Mouse (Mus musculus) MEL (cell line): ENCODE measurements around the gene Mkln1. TPM values are rescaled to one million over a fixed set of nuclear protein-coding genes. Genes with fewer than 3 reads are reported as not detected.

ENCODE experiments used
- DNase-seq: peaks from one replicate; pipeline ENCODE4 v3.0.0; 2011; ENCODE audit warnings: low read depth, low spot score
- H3K27ac ChIP-seq: 2 replicates; pipeline ENCODE4 v1.5.1; 2012; ENCODE audit warnings: low read depth, mild to moderate bottlenecking, control low read depth, low read length, moderate library complexity; ENCODE audit not compliant: control insufficient read depth
- H3K27me3 ChIP-seq, 2 experiments: fragments of 150-350 bp in 1 of 2; sonication (generic) in 1 of 2; 2 replicates each; pipeline ENCODE4 v1.6.1; 2012; ENCODE audit warnings: low read length in 2 of 2, mild to moderate bottlenecking in 2 of 2, improper control_type of control experiment in 1 of 2, moderate library complexity in 1 of 2; ENCODE audit not compliant: insufficient read depth in 2 of 2, control insufficient read depth in 1 of 2
- H3K36me3 ChIP-seq, 2 experiments: 2 replicates each; pipeline ENCODE4 v1.6.1; 2012 to 2014; ENCODE audit warnings: low read length in 2 of 2, improper control_type of control experiment in 1 of 2, inconsistent platforms in 1 of 2, mild to moderate bottlenecking in 1 of 2; ENCODE audit not compliant: insufficient read depth in 2 of 2, control insufficient read depth in 1 of 2
- H3K4me1 ChIP-seq, 2 experiments: fragments of 150-350 bp in 1 of 2; sonication (generic) in 1 of 2; 2 replicates each; pipeline ENCODE4 v1.6.1; 2012; ENCODE audit warnings: low read length in 2 of 2, improper control_type of control experiment in 1 of 2, mild to moderate bottlenecking in 1 of 2; ENCODE audit not compliant: insufficient read depth in 2 of 2, control insufficient read depth in 1 of 2
- H3K4me3 ChIP-seq, 2 experiments: fragments of 150-350 bp in 1 of 2; sonication (generic) in 1 of 2; 2 replicates each; pipeline ENCODE4 v1.5.1; 2012; ENCODE audit warnings: low read depth in 2 of 2, low read length in 2 of 2, mild to moderate bottlenecking in 2 of 2, moderate library complexity in 2 of 2, control low read depth in 1 of 2, improper control_type of control experiment in 1 of 2; ENCODE audit not compliant: control insufficient read depth in 1 of 2, insufficient read depth in 1 of 2
- H3K79me2 ChIP-seq: 2 replicates; pipeline ENCODE4 v1.6.1; 2012; ENCODE audit warnings: mild to moderate bottlenecking, low read length, moderate library complexity; ENCODE audit not compliant: control insufficient read depth, poor library complexity, insufficient read depth
- H3K9ac ChIP-seq: 2 replicates; pipeline ENCODE4 v1.6.1; 2012; ENCODE audit warnings: low read depth, mild to moderate bottlenecking, control low read depth, low read length, moderate library complexity; ENCODE audit not compliant: control insufficient read depth, poor library complexity, severe bottlenecking
- H3K9me3 ChIP-seq: fragments of 150-350 bp; sonication (generic); replicated peaks from 2 replicates; pipeline ENCODE4 v1.6.1; 2012; ENCODE audit warnings: mild to moderate bottlenecking, low read length, improper control_type of control experiment, moderate library complexity; ENCODE audit not compliant: insufficient read depth
- BHLHE40 ChIP-seq: IDR thresholded peaks from 2 replicates; pipeline ENCODE4 v1.6.1; 2012; ENCODE audit warnings: low read depth, mild to moderate bottlenecking, inconsistent platforms, low read length, improper control_type of control experiment, borderline replicate concordance
- CHD2 ChIP-seq: IDR thresholded peaks from 2 replicates; pipeline ENCODE4 v1.6.1; 2011; ENCODE audit warnings: low read length, improper control_type of control experiment
- E2F4 ChIP-seq: IDR thresholded peaks from 2 replicates; pipeline ENCODE4 v1.6.1; 2011; ENCODE audit warnings: low read depth, low read length, improper control_type of control experiment, borderline replicate concordance
- EP300 ChIP-seq, 2 experiments: IDR thresholded peaks; 2 replicates each; pipeline ENCODE4 v1.6.1; 2011; ENCODE audit warnings: improper control_type of control experiment in 2 of 2, low read length in 2 of 2, low read depth in 1 of 2, mild to moderate bottlenecking in 1 of 2
- GATA1 ChIP-seq: IDR thresholded peaks from 2 replicates; pipeline ENCODE4 v1.6.1; 2011; ENCODE audit warnings: low read depth, low read length, improper control_type of control experiment
- HCFC1 ChIP-seq: IDR thresholded peaks from 2 replicates; pipeline ENCODE4 v1.6.1; 2012; ENCODE audit warnings: low read depth, mild to moderate bottlenecking, inconsistent platforms, low read length, improper control_type of control experiment, moderate library complexity
- KAT2A ChIP-seq: conservative IDR thresholded peaks from 2 replicates; pipeline ENCODE4 v1.6.1; 2012; ENCODE audit warnings: low read depth, low read length, improper control_type of control experiment, inconsistent platforms
- MAZ ChIP-seq: IDR thresholded peaks from 2 replicates; pipeline ENCODE4 v1.6.1; 2012; ENCODE audit warnings: low read depth, mild to moderate bottlenecking, inconsistent platforms, low read length, improper control_type of control experiment
- MXI1 ChIP-seq: IDR thresholded peaks from 2 replicates; pipeline ENCODE4 v1.6.1; 2011; ENCODE audit warnings: mild to moderate bottlenecking, low read depth, low read length, improper control_type of control experiment
- MYB ChIP-seq: IDR thresholded peaks from 2 replicates; pipeline ENCODE4 v1.6.1; 2011; ENCODE audit warnings: mild to moderate bottlenecking, low read depth, low read length, improper control_type of control experiment
- NELFE ChIP-seq: IDR thresholded peaks from 2 replicates; pipeline ENCODE4 v1.6.1; 2011; ENCODE audit warnings: low read depth, low read length, improper control_type of control experiment
- POLR2AphosphoS2 ChIP-seq: IDR thresholded peaks from 2 replicates; pipeline ENCODE4 v1.6.1; 2011; ENCODE audit warnings: low read length, improper control_type of control experiment
- RCOR1 ChIP-seq: IDR thresholded peaks from 2 replicates; pipeline ENCODE4 v1.6.1; 2012; ENCODE audit warnings: low read depth, mild to moderate bottlenecking, inconsistent platforms, low read length, improper control_type of control experiment
- SIN3A ChIP-seq: IDR thresholded peaks from 2 replicates; pipeline ENCODE4 v1.6.1; 2012; ENCODE audit warnings: low read length, improper control_type of control experiment, inconsistent platforms
- SMC3 ChIP-seq: IDR thresholded peaks from 2 replicates; pipeline ENCODE4 v1.6.1; 2011; ENCODE audit warnings: low read depth, low read length, improper control_type of control experiment
- TAL1 ChIP-seq: IDR thresholded peaks from 2 replicates; pipeline ENCODE4 v1.6.1; 2012; ENCODE audit warnings: mild to moderate bottlenecking, inconsistent platforms, low read length, moderate library complexity, mixed read lengths
- TCF12 ChIP-seq: IDR thresholded peaks from 2 replicates; pipeline ENCODE4 v1.6.1; 2014; ENCODE audit warnings: low read depth, mild to moderate bottlenecking, inconsistent platforms, low read length, improper control_type of control experiment, moderate library complexity
- USF1 ChIP-seq: IDR thresholded peaks from 2 replicates; pipeline ENCODE4 v1.6.1; 2014; ENCODE audit warnings: low read depth, mild to moderate bottlenecking, inconsistent platforms, low read length, improper control_type of control experiment, moderate library complexity
- ZC3H11A ChIP-seq: IDR thresholded peaks from 2 replicates; pipeline ENCODE4 v1.6.1; 2012; ENCODE audit warnings: low read depth, mild to moderate bottlenecking, inconsistent platforms, low read length, improper control_type of control experiment
- ZKSCAN1 ChIP-seq: IDR thresholded peaks from 2 replicates; pipeline ENCODE4 v1.6.1; 2012; ENCODE audit warnings: low read depth, mild to moderate bottlenecking, inconsistent platforms, low read length, improper control_type of control experiment, moderate library complexity
- polyA plus RNA-seq, 2 experiments: library from polyadenylated mRNA; stranded (reverse) in 1 of 2; unstranded in 1 of 2; fragments of >175 nt in 1 of 2; fragments of >200 nt in 1 of 2; gene quantifications; 2 replicates each; pipeline versions ENCODE4 v1.2.1 to v1.2.4; 2012; ENCODE audit warnings: low replicate concordance in 2 of 2, low read depth in 1 of 2; ENCODE audit not compliant: insufficient read length in 2 of 2, insufficient read depth in 1 of 2, missing spikeins in 1 of 2
- total RNA-seq: library from RNA; depleted of rRNA; stranded (reverse); fragments of 300-350 nt; gene quantifications from 2 replicates; pipeline ENCODE4 v1.2.3, GENCODE M21; 2012

Mkln1 gene
- total and polyA plus RNA-seq, 3 experiments = 115 to 187 (median 135) TPM

DNA sequence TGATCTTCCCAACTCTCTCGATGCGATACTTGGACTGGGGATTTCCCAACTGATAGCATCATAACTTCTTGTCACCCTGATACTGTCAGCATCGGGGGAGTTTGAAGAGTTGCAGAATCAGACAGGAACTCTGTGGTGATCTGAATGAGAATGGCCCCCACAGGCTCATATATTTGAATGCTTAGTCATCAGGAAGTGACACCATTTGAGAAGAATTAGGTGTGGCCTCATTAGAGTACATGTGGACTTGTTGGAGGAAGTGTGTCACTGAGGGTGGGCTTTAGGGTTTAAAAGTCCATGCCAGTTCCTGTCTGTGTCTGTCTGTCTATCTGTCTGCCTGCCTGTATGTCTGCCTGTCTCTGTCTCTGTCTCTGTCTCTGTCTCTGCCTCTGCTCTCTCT is 133.3 kb downstream of the Mkln1 start:
- H3K36me3 ChIP-seq = peaks cover 0 to under 1% of the 10 kb centered on the region in 2 experiments; a peak in 2 of 4 replicates

DNA sequence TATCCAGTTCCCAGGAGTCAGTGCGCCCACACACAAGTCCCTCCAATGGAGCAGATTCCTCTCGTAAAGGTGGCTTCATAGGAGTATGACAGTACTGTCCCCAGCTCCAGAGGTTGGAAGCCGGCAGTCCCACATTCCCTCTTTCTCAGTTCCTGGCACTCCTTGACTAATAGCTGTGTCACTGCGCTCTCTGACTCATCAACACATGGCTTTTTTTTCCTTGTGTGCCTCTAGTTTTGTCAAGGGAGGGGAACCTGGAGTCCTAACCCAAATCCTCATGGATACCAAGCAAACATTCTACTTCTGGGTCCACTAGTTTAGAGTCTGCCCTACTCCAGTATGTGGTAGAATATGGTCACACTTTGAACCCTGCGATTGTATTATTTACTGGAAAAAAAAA is 136.2 kb downstream of the Mkln1 start:
- Histone ChIP-seq H3K27ac (no peak overlapping the region), H3K9me3 (no peaks in the 10 kb centered on the region), H3K4me1 (peaks cover 9 to 12% of the 10 kb centered on the region in 2 experiments), H3K36me3 (peaks cover 0 to 17% of the 10 kb centered on the region in 2 experiments; a peak in 2 of 4 replicates), H3K27me3 (no peaks in the 10 kb centered on the region), H3K9ac (no peak overlapping the region), H3K4me3 (no peak overlapping the region), H3K79me2 (no peaks in the 10 kb centered on the region)
- no peak for TF ChIP-seq MAZ
- TF ChIP-seq TCF12 = no peak
- TF ChIP-seq USF1 = no peak
- no peak for TF ChIP-seq GATA1
- no peak for TF ChIP-seq ZKSCAN1
- TF ChIP-seq HCFC1 = no peak
- no peak for TF ChIP-seq RCOR1
- TF ChIP-seq NELFE = no peak
- no peak for DNase-seq

More for the DNA sequence above, 133.3 kb downstream of the Mkln1 start:
- no peaks in the 10 kb centered on the region for H3K79me2 ChIP-seq
- TF ChIP-seq ZKSCAN1 (no peak), MAZ (no peak), KAT2A (no peak), POLR2AphosphoS2 (no peak), USF1 (no peak), ZC3H11A (no peak), E2F4 (no peak), BHLHE40 (no peak), EP300 (IDR thresholded peaks at IDR 0.05; ENCODE audit: low read depth in 1 of 2, low read length in 2 of 2) (no peak), HCFC1 (no peak)
- H3K27me3 ChIP-seq = no peaks in the 10 kb centered on the region
- no peaks in the 10 kb centered on the region for H3K9me3 ChIP-seq
- H3K4me1 ChIP-seq = peaks cover 0 to 3% of the 10 kb centered on the region in 2 experiments; a peak in 1 of 4 replicates
- no peak overlapping the region for H3K9ac ChIP-seq
- peak; percentile 30 for DNase-seq
- no peak overlapping the region for H3K27ac ChIP-seq
- no peak overlapping the region for H3K4me3 ChIP-seq

- Histone ChIP-seq H3K4me3 (no peak overlapping the region), H3K9ac (no peak overlapping the region), H3K27me3 (no peaks in the 10 kb centered on the region), H3K27ac (peak overlapping the region; percentile 11; the same call in 1 of the 2 replicates), H3K9me3 (no peaks in the 10 kb centered on the region), H3K4me1 (peaks cover 9 to 12% of the 10 kb centered on the region in 2 experiments), H3K79me2 (no peaks in the 10 kb centered on the region), H3K36me3 (peaks cover 0 to 17% of the 10 kb centered on the region in 2 experiments; a peak in 2 of 4 replicates)
- peak; percentile 29 for DNase-seq
- TF ChIP-seq GATA1 (peak; percentile 21; the same call in 1 of the 2 replicates), TAL1 (no peak), SIN3A (0 out of 2 replicates have a peak, but pooled peaks have one; percentile 4), SMC3 (no peak), MXI1 (no peak), MYB (no peak), CHD2 (no peak), NELFE (no peak)
Measured at GRCm38 (mm10) chr6:31537193-31537592, 138.7 kb downstream of the Mkln1 start.
